Mouse (Mus musculus): ENCODE results near the gene Cep89. TPM values are rescaled to one million over a fixed set of nuclear protein-coding genes. Genes with fewer than 3 reads are reported as not detected.
A peak's percentile ranks its signal among the peaks of the same experiment; 100 is the strongest.

The Cep89 gene
- polyA plus RNA-seq, 3 experiments from 2014 or later, result 10.6 to 22.9 (median 17.3) TPM

DNA sequence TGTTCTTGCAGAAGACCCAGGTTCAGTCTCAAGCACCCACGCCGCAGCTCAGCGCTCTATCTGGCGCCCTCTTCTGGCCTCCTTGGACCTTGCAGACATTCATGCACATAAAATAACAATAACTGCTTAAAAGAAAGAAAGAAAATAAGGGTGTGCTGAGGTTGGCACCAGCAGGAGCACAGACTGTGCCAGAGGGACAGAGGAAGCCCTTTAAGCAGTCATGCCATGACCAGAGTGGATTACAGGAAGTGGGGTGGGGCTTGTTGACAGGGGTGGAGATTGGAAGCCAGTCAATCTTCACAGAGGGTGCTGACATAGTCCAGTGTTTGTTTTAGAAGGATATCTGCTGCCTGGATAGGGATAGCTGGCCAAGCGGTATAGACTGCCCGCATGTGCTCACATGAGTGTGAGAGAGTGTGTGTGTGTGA, 10.3 kb upstream of the Cep89 start:
- no peak for ATAC-seq

DNA sequence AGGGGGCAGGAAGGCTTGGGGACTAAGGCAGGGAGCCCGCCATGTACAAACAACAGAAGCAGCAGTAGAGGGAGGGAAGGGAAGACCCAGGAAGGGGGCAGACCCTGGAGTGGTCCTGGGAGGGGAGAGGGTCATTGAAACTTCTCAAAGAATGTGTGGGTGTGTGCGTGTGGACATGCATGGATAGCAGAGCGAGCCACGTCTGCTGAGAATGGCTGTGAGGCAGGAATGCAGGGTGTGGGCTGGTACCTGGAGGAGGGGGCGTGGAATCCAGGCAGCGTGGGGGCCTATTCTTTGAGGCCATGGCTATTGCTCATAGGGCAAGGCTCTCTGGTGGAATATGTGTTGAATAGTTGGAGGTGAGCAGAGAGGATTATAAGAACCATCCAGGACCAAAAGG, 8.1 kb upstream of the Cep89 start:
- ATAC-seq, result no peak

DNA sequence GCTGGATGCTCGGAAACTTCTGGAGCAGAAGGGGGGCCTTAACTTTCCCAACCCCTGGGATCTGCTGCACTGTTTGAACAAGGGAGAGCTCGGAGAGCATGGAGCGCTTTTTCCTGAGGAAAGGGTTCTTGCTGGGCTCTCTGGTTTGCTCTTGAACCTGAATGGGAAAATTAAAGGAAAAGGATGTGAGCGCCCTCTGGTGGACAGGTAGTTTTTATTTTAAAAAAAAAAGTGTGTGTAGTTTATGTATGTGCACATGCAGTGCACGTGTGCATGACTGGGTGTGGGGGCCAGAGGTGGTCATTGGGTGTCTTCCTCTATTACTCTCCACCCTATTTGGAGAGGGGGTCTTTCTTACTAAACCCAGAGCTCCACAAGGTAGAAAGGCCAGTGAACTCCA, 3.9 kb upstream of the Cep89 start:
- no peak for ATAC-seq

DNA sequence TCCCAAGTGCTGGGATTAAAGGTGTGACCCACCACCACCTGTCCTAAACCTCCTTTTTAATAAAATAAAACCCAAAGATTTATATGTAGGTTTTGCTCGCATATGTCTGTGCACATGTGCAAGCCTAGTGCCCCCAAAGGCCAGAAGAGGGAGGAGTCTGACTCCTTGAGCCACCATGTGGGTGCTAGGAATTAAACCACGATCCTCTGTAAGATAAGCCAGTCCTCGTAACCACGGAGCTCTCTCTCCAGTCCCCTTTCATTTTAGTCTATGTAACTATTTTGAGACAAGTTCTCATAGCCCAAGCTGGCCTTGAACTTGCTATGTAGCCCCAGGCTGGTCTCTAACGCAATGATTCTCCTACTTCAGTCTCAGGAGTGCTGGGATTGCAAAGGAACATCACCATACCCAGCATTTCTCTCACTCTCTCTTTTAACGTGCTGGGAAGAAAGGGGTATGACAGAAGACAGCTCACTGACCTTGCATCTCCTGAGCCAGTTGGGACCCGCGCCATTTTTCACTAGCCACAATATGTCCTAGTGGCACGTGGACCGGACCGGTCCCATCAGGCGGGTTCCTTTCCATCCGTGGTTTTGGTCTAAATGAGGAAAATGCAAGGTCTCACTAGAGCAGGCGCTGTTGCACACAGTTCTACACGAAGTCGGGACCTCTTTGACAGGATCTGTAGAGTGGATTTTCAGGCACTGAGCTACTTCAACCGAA, 940 bp upstream of the Cep89 start:
- peak; percentile 5 for ATAC-seq

DNA sequence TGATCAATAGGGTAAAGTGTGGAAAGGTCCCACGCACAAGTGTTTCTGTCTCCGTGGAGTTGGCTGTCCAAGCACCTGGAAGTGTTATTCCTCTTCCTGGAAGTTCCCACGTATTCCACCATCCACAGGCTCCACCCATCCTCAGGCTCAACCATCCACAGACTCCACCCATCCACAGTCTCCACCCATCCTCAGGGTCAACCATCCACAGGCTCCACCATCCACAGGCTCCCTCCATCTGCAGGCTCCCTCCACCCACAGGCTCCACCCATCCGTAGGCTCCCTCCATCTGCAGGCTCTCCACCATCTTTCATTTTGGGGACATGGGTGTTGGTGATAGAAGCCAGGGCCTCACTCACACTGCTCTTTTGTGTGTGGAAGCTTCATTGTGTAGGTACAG, 4.3 kb downstream of the Cep89 start:
- no peak for ATAC-seq

DNA sequence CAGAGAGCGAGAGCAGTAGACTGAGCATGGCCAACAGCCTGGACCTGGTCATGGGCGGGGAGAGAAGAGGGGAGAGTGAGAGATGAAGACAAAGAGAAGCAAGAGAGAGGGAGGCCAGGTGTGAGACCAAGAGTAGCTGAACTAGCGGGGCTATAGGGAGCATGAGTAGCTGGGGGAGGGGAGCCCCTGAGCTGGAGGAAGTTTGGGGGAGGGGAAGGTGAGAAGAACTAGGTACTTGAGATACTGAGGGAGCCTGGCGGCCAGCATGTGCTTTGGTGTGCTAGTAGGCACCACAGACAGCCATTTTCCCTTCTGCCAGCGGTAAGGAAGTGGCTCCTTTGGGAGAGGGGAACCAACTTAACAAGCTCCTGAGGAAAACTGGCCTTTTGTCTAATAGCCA, 18.4 kb downstream of the Cep89 start:
- ATAC-seq, result no peak

DNA sequence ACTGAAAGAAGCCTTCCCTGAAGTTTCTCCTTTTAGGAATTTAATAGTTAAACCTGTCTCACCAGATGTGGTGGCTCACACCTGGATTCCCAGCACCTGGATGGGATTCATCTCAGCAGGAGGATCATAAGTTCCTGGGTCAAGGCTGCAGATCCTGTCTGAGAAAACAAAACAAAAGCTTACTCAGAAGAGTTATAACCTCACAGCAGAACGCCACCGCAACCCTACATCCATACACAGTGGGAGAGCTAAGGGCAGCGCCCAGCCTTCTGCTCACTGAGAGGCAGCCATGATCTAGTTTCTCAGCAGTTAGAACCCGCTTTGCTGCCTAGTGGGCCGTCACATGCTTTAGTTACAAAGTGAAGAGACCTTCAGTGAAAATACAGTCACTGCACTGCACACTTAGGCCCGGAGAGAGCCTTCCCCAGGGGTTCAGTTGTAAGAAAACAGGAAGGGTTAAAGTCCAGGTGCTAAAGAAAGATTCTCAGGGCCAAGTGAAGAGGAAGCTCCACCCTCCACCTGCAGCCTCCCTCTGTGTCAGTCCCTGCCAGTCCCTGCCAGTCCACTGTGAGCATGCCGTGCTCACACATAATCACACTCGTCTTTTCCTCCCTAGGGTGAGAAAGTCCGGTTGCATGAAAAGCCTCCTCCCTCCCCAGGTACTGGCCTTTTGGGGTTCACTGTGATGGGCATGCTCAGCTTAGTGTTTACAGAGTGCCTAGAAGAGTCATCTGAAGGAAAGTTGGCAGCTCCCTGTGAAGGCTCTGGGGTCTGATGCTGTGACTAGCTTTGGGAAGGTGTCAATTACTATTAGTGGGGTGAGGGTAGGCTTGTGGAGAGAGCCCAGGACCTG, 19.2 kb downstream of the Cep89 start:
- ATAC-seq, result no peak

DNA sequence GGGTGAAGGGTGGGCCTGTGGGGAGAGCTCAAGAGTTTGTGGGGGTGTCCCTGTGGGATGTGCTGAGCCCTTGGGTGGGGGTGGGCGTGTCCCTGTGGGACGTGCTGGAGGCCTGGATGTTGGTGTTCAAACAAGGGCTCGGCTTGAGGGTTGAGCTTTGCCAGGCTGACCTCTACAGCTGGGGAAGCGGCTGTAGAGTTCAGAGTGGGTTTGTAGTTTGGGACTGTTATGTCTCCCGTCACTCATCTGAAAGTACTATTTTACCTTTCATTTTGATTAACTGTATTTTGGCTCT, 19.8 kb downstream of the Cep89 start:
- ATAC-seq, result no peak

DNA sequence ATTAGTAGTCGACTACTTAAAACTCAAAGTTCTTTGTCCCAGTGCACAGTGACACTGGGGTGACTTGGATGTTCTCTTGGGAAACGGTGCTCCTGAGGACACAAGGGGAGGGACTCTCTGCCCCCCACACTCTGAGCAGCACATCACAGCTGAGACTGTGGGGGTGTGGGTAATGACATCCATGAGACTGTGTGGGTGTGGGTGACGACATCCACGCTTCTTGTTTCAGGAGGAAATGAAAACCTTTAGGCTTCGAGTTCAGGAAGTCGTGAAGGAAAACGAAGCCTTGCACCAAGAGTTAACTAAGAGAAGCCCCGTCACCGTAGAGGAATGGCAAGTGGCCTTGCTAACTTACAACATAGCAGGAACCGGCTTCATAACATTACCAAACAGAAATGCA, 26.2 kb downstream of the Cep89 start:
- ATAC-seq, result no peak

DNA sequence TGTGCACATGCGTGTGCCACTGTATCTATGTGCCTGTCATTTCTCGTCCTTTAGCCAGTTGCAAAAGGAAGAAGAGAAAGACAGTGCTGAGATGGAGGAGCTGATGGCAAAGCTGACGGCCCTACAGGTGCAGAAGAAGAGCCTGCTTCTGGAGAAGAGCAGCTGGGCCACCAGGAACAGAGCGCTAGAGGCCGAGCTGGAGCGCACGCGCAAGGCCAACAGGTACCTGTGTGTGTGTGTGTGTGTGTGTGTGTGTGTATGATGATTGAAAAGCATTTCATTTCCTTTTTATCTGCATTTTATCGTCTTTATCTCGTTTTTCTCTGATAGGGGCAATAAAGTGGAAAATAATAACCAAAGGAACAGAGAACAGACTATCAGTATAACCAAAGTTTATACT, 31.3 kb downstream of the Cep89 start:
- no peak for ATAC-seq

DNA sequence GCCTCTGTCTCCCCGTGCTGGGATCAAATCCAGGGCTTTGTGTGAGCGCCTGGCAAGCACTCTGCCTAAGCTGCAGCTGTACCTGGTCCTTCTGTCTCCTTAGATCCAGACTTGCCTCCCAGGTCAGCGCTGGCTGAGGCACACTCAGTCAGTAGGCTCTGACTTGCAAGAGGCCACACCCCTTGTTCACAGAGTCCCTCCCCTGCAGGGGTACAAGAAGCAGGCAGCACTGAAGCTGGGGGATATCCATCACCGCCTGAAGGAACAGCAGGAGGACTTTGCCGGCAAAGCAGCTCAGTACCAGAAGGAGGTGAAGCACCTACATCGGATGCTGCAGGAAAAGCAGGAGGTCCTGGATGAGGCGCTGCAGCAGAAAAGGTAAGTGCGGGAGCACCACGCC, 38.4 kb downstream of the Cep89 start:
- no peak for ATAC-seq

DNA sequence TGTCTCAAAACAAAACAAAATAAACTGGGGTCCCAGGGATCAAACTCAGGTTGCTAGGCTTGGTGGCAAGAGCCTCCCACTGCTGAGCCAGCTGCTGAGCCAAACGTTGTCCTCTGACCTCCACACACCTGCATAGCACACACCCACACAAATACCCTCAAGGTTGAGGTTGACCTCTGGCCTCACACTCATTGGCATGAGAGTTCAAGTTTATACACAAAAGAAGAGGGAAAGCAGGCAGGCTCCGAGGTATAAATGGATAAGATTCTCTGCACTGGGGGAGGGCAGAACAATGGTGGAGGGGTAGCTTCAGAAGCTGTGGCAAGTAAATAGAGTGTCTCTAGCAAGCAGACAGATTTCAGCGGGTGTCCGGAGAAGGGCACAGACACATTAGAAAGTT, 50.7 kb downstream of the Cep89 start:
- no peak for ATAC-seq

DNA sequence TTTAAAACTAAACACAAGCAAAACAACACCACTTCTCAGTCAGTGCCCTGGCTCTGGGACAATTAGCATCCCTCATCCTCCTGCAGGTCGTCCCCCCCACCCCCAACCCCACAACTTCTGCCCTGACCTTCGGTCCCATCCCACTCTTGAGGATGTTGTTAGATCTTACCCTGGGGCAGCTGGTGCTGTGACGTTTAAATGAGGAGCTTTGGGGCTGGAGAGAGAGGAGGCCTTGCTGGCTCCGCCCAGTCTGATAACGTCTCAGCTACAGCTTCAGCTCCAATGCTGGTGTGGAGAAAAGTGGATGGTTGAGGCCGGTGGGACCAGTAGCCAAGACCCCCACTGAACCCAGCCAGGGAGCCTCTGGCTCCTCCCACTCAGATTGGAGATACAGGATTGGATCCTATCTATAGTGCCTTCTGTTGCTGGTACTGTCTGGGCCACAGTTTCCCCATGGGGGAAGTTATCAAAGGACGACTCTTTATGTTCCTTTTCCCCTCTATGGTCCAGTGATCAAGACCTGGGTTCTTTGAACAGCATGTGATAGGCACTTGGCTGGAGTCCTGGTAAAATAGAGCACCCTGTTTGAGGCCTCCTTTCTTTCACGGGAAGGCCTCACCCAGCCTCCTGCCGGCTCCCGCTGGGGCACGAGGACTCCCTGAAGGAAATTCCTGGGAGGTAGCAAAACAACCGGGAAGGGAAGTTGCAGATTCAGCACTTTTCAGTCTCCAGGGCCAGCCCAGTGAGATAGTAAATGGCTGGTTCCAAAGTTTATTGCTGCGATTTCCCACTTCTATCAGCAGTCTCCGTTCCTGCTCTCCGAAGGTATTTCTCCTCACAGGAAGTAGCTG, 51.4 kb downstream of the Cep89 start, which contains the start of gene Slc7a9:
Slc7a9 (plus strand) TSS at position 801 of the 851 bp plus-strand sequence.
- no peak for ATAC-seq

DNA sequence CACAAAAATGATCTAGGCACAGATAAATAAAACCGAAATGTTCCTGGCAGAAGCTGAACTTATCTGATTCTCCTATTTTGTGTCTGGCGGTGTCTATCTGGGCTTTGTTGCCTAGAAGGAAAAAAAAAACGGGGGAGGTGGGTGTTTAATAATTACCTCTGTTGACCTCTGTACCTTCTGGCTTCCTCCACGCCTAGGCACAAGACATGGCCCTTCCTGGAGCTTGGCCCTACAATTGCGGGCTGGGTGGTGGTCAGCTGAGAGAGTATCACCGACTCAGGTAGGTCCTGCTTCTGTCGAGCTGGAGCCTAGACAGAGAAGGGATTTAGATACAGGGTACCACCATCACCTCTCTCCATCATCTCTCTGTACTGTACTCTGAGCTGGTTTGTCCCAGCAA, 52.0 kb downstream of the Cep89 start:
- ATAC-seq, result no peak

DNA sequence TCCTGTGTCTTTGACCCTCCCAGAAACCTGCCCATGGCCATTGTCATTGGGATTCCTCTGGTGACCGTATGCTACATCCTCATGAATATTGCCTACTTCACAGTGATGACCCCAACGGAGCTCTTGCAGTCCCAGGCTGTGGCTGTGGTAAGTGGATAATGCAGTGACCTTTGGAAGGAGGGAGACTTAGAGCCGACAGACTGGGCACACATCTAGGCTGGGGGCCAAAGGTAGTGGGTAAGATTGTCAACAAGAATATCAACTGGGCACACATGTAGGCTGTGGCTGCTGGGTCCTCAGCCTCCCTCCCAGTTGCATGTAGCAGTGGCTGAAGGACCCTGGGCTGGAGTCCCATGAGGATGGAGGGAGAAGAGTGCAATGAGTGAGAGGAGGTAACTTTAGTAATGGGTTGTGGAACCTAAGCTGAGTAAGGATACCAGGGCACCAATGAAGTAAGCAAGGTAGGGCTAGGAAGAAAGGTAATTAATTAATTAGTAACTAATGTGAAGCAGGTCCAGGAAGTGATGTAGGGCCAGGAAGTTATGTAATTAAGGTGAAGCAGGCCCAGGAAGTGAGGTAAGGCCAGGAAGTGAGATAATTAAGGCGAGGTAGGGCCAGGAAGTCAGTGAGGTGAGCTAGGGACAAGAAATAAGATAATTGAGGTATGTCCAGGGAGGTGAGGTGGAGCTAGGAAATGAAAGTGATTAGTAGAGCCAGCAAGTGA, 59.4 kb downstream of the Cep89 start:
- no peak for ATAC-seq

DNA sequence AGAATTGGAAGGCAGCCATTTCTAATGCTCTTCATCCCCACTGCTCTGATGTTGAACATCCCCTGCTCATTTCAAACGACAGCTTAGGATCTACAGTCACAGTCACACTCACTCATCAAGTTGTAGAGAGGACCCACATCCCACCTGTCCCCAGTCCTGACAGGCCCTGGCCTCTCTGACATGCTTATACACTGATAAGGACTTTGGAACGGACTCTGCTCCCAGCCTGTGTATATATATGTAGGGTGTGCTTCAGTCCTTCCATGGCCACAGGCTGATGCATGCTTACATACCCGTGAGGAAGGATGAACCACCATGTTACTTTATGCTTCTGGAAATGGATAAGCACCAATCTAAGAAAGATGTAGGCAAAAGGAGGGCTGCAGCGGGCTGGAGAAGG, 64.1 kb downstream of the Cep89 start:
- ATAC-seq, result no peak

DNA sequence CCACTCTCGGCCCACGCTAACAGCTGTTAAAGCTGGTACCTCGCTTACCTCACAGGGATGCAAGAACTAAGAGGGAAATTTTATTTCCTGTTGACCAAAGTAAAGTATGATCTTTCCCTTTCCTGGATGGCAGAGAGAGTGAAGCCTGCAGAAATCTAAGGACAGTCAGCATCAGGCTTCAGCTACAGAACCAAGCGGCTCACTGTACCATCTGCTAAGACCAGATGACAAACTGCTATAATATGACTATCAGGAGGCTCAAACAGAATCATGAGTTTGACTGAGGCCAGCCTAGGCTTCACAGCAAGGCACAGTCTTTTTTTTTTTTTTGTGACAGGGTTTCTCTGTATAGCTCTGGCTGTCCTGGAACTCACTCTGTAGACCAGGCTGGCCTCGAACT, 68.2 kb downstream of the Cep89 start:
- no peak for ATAC-seq

DNA sequence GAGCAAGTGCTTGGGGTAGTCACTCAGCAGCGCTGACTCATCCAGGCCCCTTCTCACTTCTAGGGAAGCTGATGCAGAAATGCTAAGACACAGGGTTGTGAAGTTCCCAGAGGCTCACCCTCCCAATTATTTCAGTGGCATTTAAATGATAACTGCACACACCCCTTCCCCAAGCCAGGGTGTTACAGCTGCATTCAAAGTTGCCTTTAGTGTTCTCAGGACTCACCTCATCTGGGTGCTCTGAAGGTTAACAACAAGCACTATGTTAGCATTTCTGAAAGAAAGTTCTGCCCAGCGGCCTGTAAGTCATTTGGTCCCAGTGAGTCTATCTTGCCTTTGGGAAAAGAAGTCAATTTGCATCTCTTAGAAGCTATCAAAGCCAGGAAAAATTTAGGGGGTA, 71.0 kb downstream of the Cep89 start:
- ATAC-seq, result no peak

DNA sequence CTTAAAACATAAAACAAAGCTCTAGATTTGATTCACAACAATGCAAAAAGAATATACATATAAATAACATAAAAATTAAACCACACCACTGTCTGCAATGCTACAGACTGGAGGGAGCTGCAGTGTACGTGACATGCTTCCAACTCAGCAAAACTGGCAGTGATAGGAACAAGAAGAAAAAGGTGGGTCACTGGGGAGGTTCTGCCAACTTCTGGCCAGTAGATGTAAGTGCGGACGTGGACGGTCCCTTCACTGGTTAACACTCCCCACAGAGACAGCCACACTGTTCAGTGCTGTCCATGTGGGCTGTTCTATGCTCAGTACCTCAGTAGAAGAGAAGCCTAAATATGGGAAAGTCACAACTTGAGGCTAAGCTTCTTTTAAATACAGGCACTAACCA, 74.0 kb downstream of the Cep89 start:
- ATAC-seq, result no peak

DNA sequence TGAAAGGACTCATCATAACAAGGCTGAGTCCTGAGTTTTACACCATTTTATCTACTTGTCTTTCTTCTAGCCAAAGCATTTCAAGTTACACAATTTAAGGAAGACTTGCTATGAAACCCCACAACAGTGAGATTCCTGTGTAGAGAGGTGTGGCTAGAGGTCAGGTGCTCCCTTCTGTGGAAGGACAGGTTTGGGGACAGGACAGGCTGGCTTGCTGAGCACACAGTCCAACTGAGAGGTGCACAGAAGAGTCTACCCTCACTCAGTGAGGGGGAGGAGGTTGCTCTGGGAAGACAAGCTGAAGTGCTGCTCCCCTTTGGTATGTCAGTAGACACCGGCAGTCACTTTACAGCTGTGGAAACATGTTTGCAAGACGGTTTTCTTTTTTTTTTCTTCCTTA, 79.6 kb downstream of the Cep89 start:
- no peak for ATAC-seq

DNA sequence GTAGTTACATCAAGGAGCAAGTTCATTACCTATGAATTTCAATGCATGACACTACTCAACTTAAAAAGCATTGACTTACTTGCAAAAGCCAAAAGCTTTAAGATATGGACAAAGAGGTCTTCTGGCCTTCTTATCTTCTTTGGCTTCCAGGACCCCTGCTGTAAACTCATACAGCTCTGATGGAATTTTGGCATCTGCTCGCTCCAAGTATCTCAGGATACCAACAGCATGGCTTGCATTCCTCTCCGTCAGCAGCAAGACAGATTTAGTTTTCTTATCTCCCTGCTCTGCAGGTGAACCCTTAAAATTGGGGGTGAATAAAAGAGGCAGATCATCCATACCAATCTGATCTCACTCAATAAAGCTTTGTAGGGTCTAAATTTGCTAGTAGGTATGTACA, 88.3 kb downstream of the Cep89 start:
- no peak for ATAC-seq

DNA sequence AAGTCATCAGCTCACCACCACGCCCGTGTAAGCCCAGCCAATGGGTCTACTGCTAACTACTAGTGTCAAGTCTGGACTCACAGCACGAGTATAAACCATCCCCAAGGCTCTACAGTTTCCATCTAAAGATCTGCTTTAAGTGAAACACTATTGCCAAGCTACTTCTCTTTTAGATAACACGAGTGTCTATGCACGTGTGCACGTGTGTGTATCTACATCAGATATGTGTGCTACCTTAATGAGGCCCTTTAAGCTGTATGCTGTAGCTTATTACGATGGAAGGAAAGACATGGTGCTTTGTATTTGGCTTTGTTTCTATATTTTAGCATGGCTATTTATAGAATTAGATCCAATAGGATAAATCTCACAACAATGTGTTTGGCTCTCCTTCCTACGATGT, 89.7 kb downstream of the Cep89 start:
- ATAC-seq, result no peak

Data from inflammation-experienced regulatory T-cells, adult 6 months (primary cell).